Mouse (Mus musculus) mouse trophoblast stem cell (cell line): Measurements from ENCODE around the gene Tomm40l.
"Not testable (repeated sequence)": the region's sequence is repeated elsewhere in the genome, so short reads cannot be mapped to it uniquely, and the experiment has no call there.

ENCODE experiments used
- in situ Hi-C, 2 experiments: fragments of 300-500 bp; cut with MseI, MboI; formaldehyde crosslinking; loops; 2 replicates in 1 of 2; 3 replicates in 1 of 2; pipeline ENCODE4 v1.15.1; 2025

The Tomm40l gene

GRCm38 (mm10) chr1:171250680-171251593 lies 28.6 kb upstream of the Tomm40l start, which contains the start of gene Ndufs2:
TSS of gene Ndufs2 (minus strand) at chr1:171251388.
- in situ Hi-C loops: loop anchor here in 1 of 2 experiments (10.0 kb wide), 1 partner anchor 136 kb away; the partner anchor contains the start of gene Cfap126

GRCm38 (mm10) chr1:171249913-171250600 lies 27.7 kb upstream of the Tomm40l start, which contains the start of gene Adamts4:
TSS of gene Adamts4 (plus strand) at chr1:171250421.
- in situ Hi-C loops: loop anchor here in 1 of 2 experiments (10.0 kb wide), 1 partner anchor 135 kb away; the partner anchor contains the start of gene Cfap126

DNA sequence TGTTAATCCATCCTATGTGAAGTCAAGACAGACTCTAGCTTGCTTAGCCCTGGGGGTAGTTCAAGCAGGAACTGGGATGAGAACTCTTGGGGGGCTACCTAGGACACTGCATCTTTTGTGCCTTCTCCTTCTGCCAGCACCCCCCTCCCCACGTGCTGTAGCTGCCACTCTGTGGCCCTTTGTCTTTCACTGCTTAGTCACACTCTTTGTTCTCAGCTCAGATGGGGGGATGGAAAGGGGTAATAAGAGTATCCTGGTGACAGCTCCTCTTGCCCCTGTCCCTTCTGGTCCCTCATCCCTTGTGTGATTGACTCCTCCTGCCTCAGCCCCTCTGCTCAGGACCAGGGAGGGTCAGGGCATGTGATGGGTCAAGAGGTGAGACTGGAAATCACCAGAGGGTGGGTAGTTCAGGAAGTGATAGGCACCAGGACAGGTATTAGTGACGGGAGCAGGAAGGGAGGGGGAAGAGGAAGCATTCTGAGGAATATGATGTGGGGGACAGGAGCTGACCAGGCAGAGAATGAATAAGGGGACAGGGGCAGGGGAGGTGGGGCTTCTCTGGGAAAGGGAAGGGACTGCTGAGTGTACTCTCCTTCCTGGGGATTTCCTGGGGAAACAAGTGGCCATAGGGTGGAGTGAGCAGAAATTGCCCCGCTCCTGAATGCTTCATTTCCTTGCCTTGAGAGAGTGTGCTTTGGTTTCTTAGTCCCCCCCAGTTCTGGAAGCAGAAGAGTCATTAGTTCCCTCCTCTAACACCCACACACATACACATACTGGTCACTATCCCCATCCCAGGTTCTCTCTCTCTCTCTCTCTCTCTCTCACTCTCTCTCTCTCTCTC lies 26.3 kb upstream of the Tomm40l start:
- in situ Hi-C loops: no loop called here

DNA sequence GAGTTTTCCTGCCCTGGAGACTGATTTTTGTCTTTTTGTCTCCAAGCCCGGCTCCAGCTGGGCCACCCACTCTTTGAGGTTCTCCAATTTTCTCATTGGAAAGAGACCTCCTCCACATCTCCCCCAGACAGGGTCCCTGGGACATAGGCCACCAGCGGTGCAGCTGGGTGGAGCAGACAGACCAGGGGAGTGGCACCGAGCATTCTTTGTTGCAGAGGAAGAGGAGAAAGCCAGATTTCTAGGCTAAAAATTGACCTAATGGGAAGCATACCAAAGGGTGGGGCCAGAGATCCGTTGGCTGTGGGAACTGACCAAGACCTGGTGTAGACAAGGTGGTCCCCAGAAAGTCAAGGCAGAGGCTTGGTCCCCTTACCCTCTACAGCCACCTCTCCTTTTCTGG lies 25.6 kb upstream of the Tomm40l start:
- in situ Hi-C loops: no loop called here

DNA sequence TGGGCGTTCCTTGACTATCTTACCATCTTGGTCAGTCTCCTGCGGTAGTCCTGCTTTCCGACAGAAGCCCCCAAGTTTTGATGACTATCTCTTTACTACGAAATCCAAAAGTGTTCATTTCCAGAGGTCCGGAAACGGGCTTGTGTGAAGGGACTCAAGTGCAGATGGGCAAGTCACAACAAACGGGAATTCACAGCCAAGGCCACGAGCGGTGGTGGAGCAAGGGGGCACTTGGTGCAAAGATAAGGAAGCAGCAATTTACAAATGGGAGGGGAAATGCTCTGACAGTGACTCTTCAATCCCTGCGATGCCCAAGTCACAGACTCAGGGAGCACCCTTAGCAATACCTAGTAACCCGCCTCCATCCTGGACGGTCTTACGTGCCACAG lies 25.1 kb upstream of the Tomm40l start:
- in situ Hi-C loops: no loop called here

DNA sequence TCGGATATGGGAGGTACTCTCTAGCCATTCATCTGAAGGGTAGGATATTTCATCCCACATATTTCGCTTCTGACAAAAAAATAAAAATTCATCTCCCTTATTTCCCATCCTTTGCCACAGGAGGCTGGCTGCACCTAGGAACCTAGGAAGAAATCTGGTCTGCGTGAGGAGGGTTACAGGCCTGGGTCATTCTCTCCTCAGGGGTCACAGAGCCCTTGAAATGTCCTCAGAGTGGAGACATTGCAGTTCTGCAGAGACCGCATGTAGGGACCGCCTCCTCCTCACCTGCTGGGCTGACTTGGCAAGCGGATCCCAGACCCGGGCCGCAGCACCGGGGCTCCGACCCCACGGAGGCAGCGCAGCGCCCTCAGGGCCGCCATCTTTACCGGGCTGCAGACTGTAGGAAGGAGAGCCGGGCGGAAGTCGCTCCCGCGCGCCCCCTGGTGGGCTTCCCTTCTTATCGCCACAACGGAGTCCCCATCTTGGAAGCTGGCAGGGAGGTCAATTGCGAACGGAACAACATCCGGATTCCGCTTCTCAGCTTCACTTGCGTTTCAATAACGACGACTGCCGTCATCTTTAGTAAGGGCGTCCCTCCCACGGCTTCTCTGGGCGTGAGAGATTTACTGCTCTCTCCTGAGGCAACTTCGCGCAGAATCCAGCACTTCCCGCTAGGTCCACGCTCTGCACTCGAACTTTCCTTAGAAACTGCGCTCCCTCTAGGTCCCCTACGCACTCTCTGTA lies 24.6 kb upstream of the Tomm40l start:
- in situ Hi-C loops: no loop called here

GRCm38 (mm10) chr1:171245353-171245752 lies 23.0 kb upstream of the Tomm40l start:
- in situ Hi-C loops: no loop called here

- in situ Hi-C loops: not testable (repeated sequence)
Observed at GRCm38 (mm10) chr1:171241952-171242351, 19.6 kb upstream of the Tomm40l start.

GRCm38 (mm10) chr1:171240911-171241310 lies 18.6 kb upstream of the Tomm40l start:
- in situ Hi-C loops: no loop called here

GRCm38 (mm10) chr1:171239992-171240744 lies 17.9 kb upstream of the Tomm40l start:
- in situ Hi-C loops: no loop called here

DNA sequence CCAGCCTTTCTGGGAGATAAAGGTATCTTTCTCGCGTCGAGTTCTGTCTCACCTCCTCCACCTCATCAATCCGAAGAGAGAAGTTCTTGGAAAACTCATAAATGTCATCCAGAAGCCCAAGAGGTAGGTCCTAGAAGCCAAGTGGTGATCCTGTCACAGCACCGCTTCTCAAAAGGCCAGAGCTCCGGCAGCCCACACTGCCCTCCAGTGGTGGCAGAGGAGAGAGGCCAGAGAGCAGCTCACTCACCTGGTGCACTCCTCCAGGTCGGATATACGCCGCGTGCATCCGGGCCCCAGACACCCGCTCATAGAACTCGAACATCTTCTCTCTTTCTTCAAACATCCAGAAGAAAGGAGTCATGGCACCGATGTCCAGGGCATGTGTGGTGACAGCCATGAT lies 16.1 kb upstream of the Tomm40l start:
- in situ Hi-C loops: no loop called here

GRCm38 (mm10) chr1:171237438-171237837 lies 15.1 kb upstream of the Tomm40l start:
- in situ Hi-C loops: no loop called here

GRCm38 (mm10) chr1:171235791-171236190 lies 13.5 kb upstream of the Tomm40l start:
- in situ Hi-C loops: no loop called here

GRCm38 (mm10) chr1:171234538-171234937 lies 12.2 kb upstream of the Tomm40l start:
- in situ Hi-C loops: no loop called here

DNA sequence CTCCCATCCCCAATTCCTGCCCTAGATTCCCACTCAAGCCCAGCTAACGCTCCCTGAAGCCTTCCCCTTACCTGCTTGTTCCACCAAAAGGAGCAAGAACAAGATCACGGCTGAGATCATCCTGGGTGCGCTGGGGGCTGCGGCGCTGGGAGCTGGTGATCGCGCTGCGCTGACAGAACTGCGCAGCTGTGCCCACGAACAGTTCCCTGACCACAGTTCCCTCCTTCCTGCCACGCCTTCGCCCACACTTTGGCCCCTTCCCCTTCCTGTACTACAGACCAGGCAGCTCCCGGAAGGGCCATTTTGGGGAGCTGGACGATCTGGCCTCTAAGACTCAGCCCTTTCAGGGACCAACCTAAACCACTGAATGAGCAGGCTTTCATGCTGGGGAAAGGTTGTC lies 11.8 kb upstream of the Tomm40l start, which contains the start of gene Fcer1g:
Fcer1g (minus strand) TSS at position 240 of the 400 bp plus-strand sequence.
- in situ Hi-C loops: no loop called here

GRCm38 (mm10) chr1:171232800-171233730 lies 10.8 kb upstream of the Tomm40l start:
- in situ Hi-C loops: no loop called here

- in situ Hi-C loops: no loop called here
Observed at GRCm38 (mm10) chr1:171232348-171232747, 10.0 kb upstream of the Tomm40l start.

- in situ Hi-C loops: no loop called here
Observed at GRCm38 (mm10) chr1:171231844-171232243, 9.5 kb upstream of the Tomm40l start.

GRCm38 (mm10) chr1:171230215-171230614 lies 7.9 kb upstream of the Tomm40l start:
- in situ Hi-C loops: no loop called here
